Mouse (Mus musculus) adrenal gland, adult 18-20 months (tissue): Measurements from ENCODE around the gene Icam4. TPM values are rescaled to one million over a fixed set of nuclear protein-coding genes. Genes with fewer than 3 reads are reported as not detected.

ENCODE experiments used
- microRNA-seq, 2 experiments: library from miRNA; unstranded; fragments of <30 nt; microRNA quantifications; one replicate each; pipeline ENCODE4 v1.2.0; 2021; ENCODE audit warnings: borderline number of aligned reads in 2 of 2
- total RNA-seq, 2 experiments: library from RNA; stranded (reverse); gene quantifications; 1 replicate in 1 of 2; 2 replicates in 1 of 2; pipeline ENCODE4 v1.2.3; 2021

The Icam4 gene
- total RNA-seq, 2 experiments from 2014 or later: 1.2 to 4.8 TPM

Small RNAs within 50 kb of the gene (microRNA-seq; reads per million reads assigned to microRNA genes)
- gene Mir1900 (0 reads per million in 2 experiments), gene Mir7082 (0.61 to 0.95 reads per million in 2 experiments)

Other genes starting within 250 kb of the Icam4 start
- gene Col5a3, start 214.3 kb upstream of the Icam4 start, total RNA-seq: 100 to 1,000 TPM; 123 to 412 TPM
- not detected for gene Rdh8, start 210.9 kb upstream of the Icam4 start, total RNA-seq
- 10 to 100 TPM; 14.7 to 17.5 TPM for gene A230050P20Rik, start 160.7 kb upstream of the Icam4 start, total RNA-seq
- gene Angptl6, start 149.6 kb upstream of the Icam4 start, total RNA-seq: 1 to 10 TPM; 3.2 to 3.6 TPM
- 10 to 100 TPM; 39.8 to 41.1 TPM for gene Ppan, start 141.2 kb upstream of the Icam4 start, total RNA-seq
- gene Eif3g, start 130.8 kb upstream of the Icam4 start, total RNA-seq: 100 to 1,000 TPM; 156 to 162 TPM
- 10 to 100 TPM; 33.6 to 34.9 TPM for gene Dnmt1, start 69.5 kb upstream of the Icam4 start, total RNA-seq
- 10 to 100 TPM; 18.3 to 22.0 TPM for gene S1pr2, start 52.6 kb upstream of the Icam4 start, total RNA-seq
- gene Mrpl4, start 26.6 kb upstream of the Icam4 start, total RNA-seq: 100 to 1,000 TPM; 122 to 124 TPM
- gene Icam1, start 13.4 kb upstream of the Icam4 start, total RNA-seq: 10 to 100 TPM in 1 of 2 experiments, 1 to 10 TPM in 1; 9.0 to 31.8 TPM
- under 1 TPM; 0.13 to 0.23 TPM for gene Icam5, start 2.7 kb downstream of the Icam4 start, total RNA-seq
- gene Zglp1, start 37.7 kb downstream of the Icam4 start, total RNA-seq: not detected
- under 1 TPM; 0.53 to 0.80 TPM for gene Gm49373, start 43.7 kb downstream of the Icam4 start, total RNA-seq
- gene Fdx1l, start 44.2 kb downstream of the Icam4 start, total RNA-seq: 10 to 100 TPM; 38.3 to 39.2 TPM
- gene Gm38431, start 62.6 kb downstream of the Icam4 start, total RNA-seq: 1 to 10 TPM; 1.8 to 1.9 TPM
- 10 to 100 TPM; 42.9 to 47.1 TPM for gene Raver1, start 62.6 kb downstream of the Icam4 start, total RNA-seq
- 10 to 100 TPM; 14.0 to 14.5 TPM for gene Tyk2, start 101.9 kb downstream of the Icam4 start, total RNA-seq
- gene Cdc37, start 120.6 kb downstream of the Icam4 start, total RNA-seq: 100 to 1,000 TPM; 175 to 181 TPM
- gene Pde4a, start 136.3 kb downstream of the Icam4 start, total RNA-seq: 10 to 100 TPM in 1 of 2 experiments, 1 to 10 TPM in 1; 6.2 to 13.3 TPM
- 10 to 100 TPM; 44.9 to 51.2 TPM for gene Keap1, start 210.0 kb downstream of the Icam4 start, total RNA-seq
- gene S1pr5, start 219.1 kb downstream of the Icam4 start, total RNA-seq: 1 to 10 TPM in 1 of 2 experiments, under 1 TPM in 1; 0.50 to 1.0 TPM
- 10 to 100 TPM; 39.9 to 52.6 TPM for gene Atg4d, start 235.9 kb downstream of the Icam4 start, total RNA-seq